Mouse (Mus musculus) olfactory bulb, adult 2 months (tissue): ENCODE measurements at regions not wholly inside any gene's neighbourhood (a gene's known extent, or its start where the extent isn't known, plus 50 kb on each side); places are given as distances from the start of the nearest gene placed in this dataset.

ENCODE experiments used
- CTCF ChIP-seq: fragments of 200-500 bp; IDR thresholded peaks from 2 replicates; pipeline ENCODE4 v1.5.1; 2012; ENCODE audit warnings: low read depth, mild to moderate bottlenecking, low read length, moderate library complexity; ENCODE audit not compliant: insufficient read depth
- POLR2A ChIP-seq: fragments of 200-500 bp; IDR thresholded peaks from 2 replicates; pipeline ENCODE4 v1.6.1; 2012; ENCODE audit warnings: mild to moderate bottlenecking, low read depth, low read length, moderate library complexity; ENCODE audit not compliant: insufficient read depth

DNA sequence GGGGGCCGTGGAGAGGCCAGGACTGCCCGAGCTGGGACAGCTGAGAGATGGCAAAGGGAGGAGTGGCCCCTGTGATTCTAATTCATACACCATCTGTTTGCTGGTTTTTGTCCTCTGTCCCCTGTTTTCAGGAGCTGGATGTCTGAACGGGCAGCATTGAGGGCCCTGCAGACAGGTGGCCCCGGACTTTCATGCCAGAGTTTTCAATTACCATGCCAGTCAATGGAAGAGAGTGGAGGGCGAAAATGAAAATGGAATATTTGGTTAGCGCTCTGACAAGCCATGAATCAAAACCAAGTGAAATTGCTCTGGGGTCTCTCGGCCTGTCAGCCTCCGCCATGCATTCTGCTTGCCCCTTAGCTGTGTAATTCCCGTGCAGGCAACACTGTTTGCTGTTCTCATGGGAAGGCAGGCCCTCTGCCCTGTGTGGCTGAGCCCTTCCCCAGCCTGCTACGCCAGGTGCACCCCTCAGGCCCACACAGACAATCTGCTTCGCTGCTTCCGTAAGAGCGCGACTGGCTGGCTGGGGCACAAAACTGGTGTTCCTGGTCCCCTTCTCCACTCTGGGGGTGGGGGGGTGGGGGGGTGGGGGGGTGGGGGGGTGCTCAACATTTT is 127.9 kb upstream of the 9630041A04Rik start:
- TF ChIP-seq POLR2A (no peak), CTCF (no peak)
